Mouse (Mus musculus) kidney, adult 2 months (tissue): ENCODE measurements around the gene Dcaf10.

Experiments used
- CTCF ChIP-seq: fragments of 200-500 bp; conservative IDR thresholded peaks from 2 replicates; pipeline ENCODE4 v1.5.1; 2011; ENCODE audit warnings: low read depth, mild to moderate bottlenecking, control low read depth, low read length, moderate library complexity, mixed read lengths; ENCODE audit not compliant: insufficient read depth, insufficient read length
- POLR2A ChIP-seq: fragments of 200-500 bp; IDR thresholded peaks from one replicate; pipeline ENCODE4 v1.6.1; 2011; ENCODE audit warnings: low read depth, low read length, control low read depth

- TF ChIP-seq CTCF, result no peak
- no peak for TF ChIP-seq POLR2A
Observed at GRCm38 (mm10) chr4:45392099-45392498, 50.2 kb downstream of the Dcaf10 start.
